Mouse (Mus musculus): Measurements from ENCODE around the gene Crlf1. TPM values are rescaled to one million over a fixed set of nuclear protein-coding genes. Genes with fewer than 3 reads are reported as not detected.

Crlf1 gene
- polyA plus RNA-seq, 1 experiment from 2014 or later, result 5.8 TPM

GRCm38 (mm10) chr8:70482943-70483342, 10.0 kb upstream of the Crlf1 start:
- TF ChIP-seq CTCF (IDR thresholded peaks at IDR 0.05; ENCODE audit: low read depth) (no peak), EP300 (optimal IDR thresholded peaks at IDR 0.05) (no peak)
- no peaks in the 10 kb centered on the region for H3K36me3 ChIP-seq (ENCODE audit: control insufficient read depth, insufficient read depth, low read length)
- H3K27me3 ChIP-seq (ENCODE audit: control insufficient read depth, insufficient read depth, low read length), result peaks cover 4% of the 10 kb centered on the region; the same call in 1 of the 2 replicates
- H3K4me1 ChIP-seq (replicated peaks; ENCODE audit: control insufficient read depth, insufficient read depth), result no peaks in the 10 kb centered on the region
- H3K4me2 ChIP-seq (replicated peaks; ENCODE audit: low read depth), result no peak overlapping the region
- no peak overlapping the region for H3K4me3 ChIP-seq (ENCODE audit: low read depth, low read length)
- no peak overlapping the region for H3K27ac ChIP-seq (replicated peaks)
- 52% methylated on average over 2 of the region's 2 CpGs for WGBS
- DNase-seq (ENCODE audit: low spot score) (no peak), ATAC-seq (ENCODE audit: low FRiP score, low TSS enrichment) (peak; percentile 21; the same call in 1 of the 2 replicates)
- H3K9ac ChIP-seq (ENCODE audit: low read length), result no peak overlapping the region
- no peaks in the 10 kb centered on the region for H3K9me3 ChIP-seq (ENCODE audit: control insufficient read depth, low read length)

DNA sequence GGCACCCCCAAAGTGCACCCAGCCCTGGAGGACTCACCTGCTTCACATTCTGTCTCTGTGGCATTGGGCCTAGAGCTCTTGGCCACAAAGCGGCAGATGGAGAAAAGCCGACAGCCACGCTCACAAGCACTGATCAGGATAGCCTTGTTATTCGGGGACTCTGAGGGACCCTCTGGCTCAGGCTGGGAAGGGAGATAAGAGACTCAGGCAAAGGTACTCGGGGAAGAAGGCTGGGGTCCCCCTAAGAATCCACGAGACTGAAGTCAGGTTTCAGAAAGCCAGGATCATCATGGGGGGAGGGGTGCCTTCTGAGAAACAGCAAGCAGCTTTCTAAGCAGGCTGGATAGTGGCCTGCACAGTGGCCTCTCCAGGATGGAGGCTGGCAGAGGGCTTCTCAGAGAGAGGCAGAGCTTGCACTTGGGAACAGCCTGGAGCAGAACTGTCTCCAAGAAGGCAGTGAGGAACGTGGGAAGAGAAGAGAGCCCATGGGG, 6.7 kb upstream of the Crlf1 start:
- Histone ChIP-seq H3K4me3 (ENCODE audit: low read depth, low read length) (no peak overlapping the region), H3K4me2 (replicated peaks; ENCODE audit: low read depth) (no peak overlapping the region), H3K4me1 (replicated peaks; ENCODE audit: control insufficient read depth, insufficient read depth) (0 out of 2 replicates have a peak, but pooled peaks cover 4% of the 10 kb centered on the region), H3K27ac (replicated peaks) (no peak overlapping the region), H3K27me3 (ENCODE audit: control insufficient read depth, insufficient read depth, low read length) (peaks cover 20% of the 10 kb centered on the region; the same call in 1 of the 2 replicates), H3K9me3 (ENCODE audit: control insufficient read depth, low read length) (no peaks in the 10 kb centered on the region), H3K36me3 (ENCODE audit: control insufficient read depth, insufficient read depth, low read length) (no peaks in the 10 kb centered on the region), H3K9ac (ENCODE audit: low read length) (no peak overlapping the region)
- ATAC-seq (ENCODE audit: low FRiP score, low TSS enrichment), result no peak
- DNase-seq (ENCODE audit: low spot score), result no peak
- WGBS, result 64% methylated on average over 7 of the region's 7 CpGs
- TF ChIP-seq EP300 (optimal IDR thresholded peaks at IDR 0.05) (no peak), CTCF (IDR thresholded peaks at IDR 0.05; ENCODE audit: low read depth) (no peak)

GRCm38 (mm10) chr8:70486941-70487520, 5.9 kb upstream of the Crlf1 start, which contains the start of gene Tmem59l:
Gene Tmem59l, minus strand, starts transcription at chr8:70487358.
- 13% methylated on average over 33 of the region's 33 CpGs for WGBS
- no peak for TF ChIP-seq CTCF (IDR thresholded peaks at IDR 0.05; ENCODE audit: low read depth)
- no peak for TF ChIP-seq EP300 (optimal IDR thresholded peaks at IDR 0.05)
- Histone ChIP-seq H3K4me2 (replicated peaks; ENCODE audit: low read depth) (peak within 1 kb of the TSS; percentile 50), H3K4me1 (replicated peaks; ENCODE audit: control insufficient read depth, insufficient read depth) (0 out of 2 replicates have a peak, but pooled peaks cover 4% of the 10 kb centered on the region), H3K4me3 (ENCODE audit: low read depth, low read length) (peak within 1 kb of the TSS; percentile 31), H3K36me3 (ENCODE audit: control insufficient read depth, insufficient read depth, low read length) (no peaks in the 10 kb centered on the region), H3K27ac (replicated peaks) (no peak within 1 kb of the TSS), H3K9ac (ENCODE audit: low read length) (no peak within 1 kb of the TSS), H3K27me3 (ENCODE audit: control insufficient read depth, insufficient read depth, low read length) (peaks cover 24% of the 10 kb centered on the region; the same call in 1 of the 2 replicates), H3K9me3 (ENCODE audit: control insufficient read depth, low read length) (no peaks in the 10 kb centered on the region)
- DNase-seq (ENCODE audit: low spot score) (no peak), ATAC-seq (ENCODE audit: low FRiP score, low TSS enrichment) (no peak)

GRCm38 (mm10) chr8:70487993-70488796, 4.8 kb upstream of the Crlf1 start:
- Histone ChIP-seq H3K36me3 (ENCODE audit: control insufficient read depth, insufficient read depth, low read length) (no peaks in the 10 kb centered on the region), H3K9ac (ENCODE audit: low read length) (peak overlapping the region; percentile 27; the same call in 1 of the 2 replicates), H3K9me3 (ENCODE audit: control insufficient read depth, low read length) (no peaks in the 10 kb centered on the region), H3K4me3 (ENCODE audit: low read depth, low read length) (peak overlapping the region; percentile 31), H3K4me2 (replicated peaks; ENCODE audit: low read depth) (peak overlapping the region; percentile 50), H3K27ac (replicated peaks) (no peak overlapping the region), H3K4me1 (replicated peaks; ENCODE audit: control insufficient read depth, insufficient read depth) (0 out of 2 replicates have a peak, but pooled peaks cover 4% of the 10 kb centered on the region), H3K27me3 (ENCODE audit: control insufficient read depth, insufficient read depth, low read length) (peaks cover 35% of the 10 kb centered on the region; the same call in 1 of the 2 replicates)
- TF ChIP-seq CTCF (IDR thresholded peaks at IDR 0.05; ENCODE audit: low read depth) (no peak), EP300 (optimal IDR thresholded peaks at IDR 0.05) (no peak)
- 7% methylated on average over 55 of the region's 55 CpGs for WGBS
- no peak for ATAC-seq (ENCODE audit: low FRiP score, low TSS enrichment)
- peak; percentile 47 for DNase-seq (ENCODE audit: low spot score)

DNA sequence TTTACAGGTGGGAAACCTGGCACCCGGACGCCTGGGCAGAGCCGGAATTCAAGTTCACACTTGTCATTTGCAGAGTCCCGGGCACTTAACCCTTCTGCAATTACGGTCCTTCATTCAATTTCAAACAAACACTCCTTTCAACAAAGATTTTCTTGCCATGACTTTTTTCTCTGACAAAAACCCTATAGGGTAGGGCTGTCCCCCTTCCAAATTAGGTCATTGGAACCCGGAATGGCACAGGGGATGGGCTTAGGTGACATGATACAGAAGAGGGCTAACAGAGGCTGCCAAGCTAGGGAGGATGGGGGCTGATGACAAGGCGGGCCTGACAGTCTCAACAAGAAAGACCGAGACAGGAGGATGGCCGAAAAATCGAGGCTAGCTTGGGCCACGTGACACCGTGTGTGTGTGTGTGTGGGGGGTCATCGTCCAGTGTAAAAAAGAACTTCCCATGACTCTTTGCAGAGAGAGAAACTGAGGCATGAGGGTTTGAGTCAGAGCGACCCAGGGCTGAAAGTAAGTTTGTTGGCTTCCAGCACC, 4.0 kb upstream of the Crlf1 start:
- WGBS, result 7% methylated on average over 14 of the region's 14 CpGs
- no peak for TF ChIP-seq EP300 (optimal IDR thresholded peaks at IDR 0.05)
- TF ChIP-seq CTCF (IDR thresholded peaks at IDR 0.05; ENCODE audit: low read depth), result no peak
- Histone ChIP-seq H3K9me3 (ENCODE audit: control insufficient read depth, low read length) (no peaks in the 10 kb centered on the region), H3K4me2 (replicated peaks; ENCODE audit: low read depth) (peak overlapping the region; percentile 55), H3K36me3 (ENCODE audit: control insufficient read depth, insufficient read depth, low read length) (no peaks in the 10 kb centered on the region), H3K27ac (replicated peaks) (no peak overlapping the region), H3K27me3 (ENCODE audit: control insufficient read depth, insufficient read depth, low read length) (peaks cover 43% of the 10 kb centered on the region), H3K9ac (ENCODE audit: low read length) (no peak overlapping the region), H3K4me3 (ENCODE audit: low read depth, low read length) (peak overlapping the region; percentile 31), H3K4me1 (replicated peaks; ENCODE audit: control insufficient read depth, insufficient read depth) (0 out of 2 replicates have a peak, but pooled peaks cover 4% of the 10 kb centered on the region)
- ATAC-seq (ENCODE audit: low FRiP score, low TSS enrichment) (no peak), DNase-seq (ENCODE audit: low spot score) (no peak)
